Mouse (Mus musculus): ENCODE results near the gene Dpy30. TPM values are rescaled to one million over a fixed set of nuclear protein-coding genes. Genes with fewer than 3 reads are reported as not detected.
"Not testable (repeated sequence)": the region's sequence is repeated elsewhere in the genome, so short reads cannot be mapped to it uniquely, and the experiment has no call there.

The Dpy30 gene
- polyA plus RNA-seq, 1 experiment: 57.3 TPM

DNA sequence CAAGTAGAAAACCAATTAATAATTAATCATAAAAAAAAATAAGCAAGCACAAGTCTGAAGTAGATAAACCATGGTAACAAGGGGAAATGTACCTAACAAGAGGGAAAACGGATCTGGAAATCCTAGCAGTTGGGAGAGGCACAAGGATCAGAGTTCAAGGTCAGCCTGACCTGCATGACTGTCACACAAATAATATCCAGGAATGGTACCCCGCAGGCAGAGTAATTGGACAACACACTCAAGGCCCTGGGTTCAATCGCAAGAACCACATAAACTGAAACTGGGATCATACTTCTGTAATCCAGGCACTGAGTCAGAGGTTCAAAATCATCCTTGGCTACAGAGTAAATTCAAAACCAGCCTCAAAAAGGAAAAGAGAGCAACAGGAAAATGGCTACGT is 18.1 kb downstream of the Dpy30 start:
- H3K27ac ChIP-seq (ENCODE audit: insufficient read depth, low read depth, low read length): no peak overlapping the region
- H3K36me3 ChIP-seq (ENCODE audit: control insufficient read depth, insufficient read depth, low read length): no peaks in the 10 kb centered on the region; the same call in none of the 2 replicates
- DNase-seq: no peak
- TF ChIP-seq POLR2A (IDR thresholded peaks at IDR 0.05; ENCODE audit: low read depth, low read length) (no peak), CTCF (conservative IDR thresholded peaks at IDR 0.05; ENCODE audit: insufficient read depth, insufficient read length, low read depth, low read length) (no peak)
- 73% methylated on average over 4 of the region's 4 CpGs for WGBS
- no peak overlapping the region for H3K4me3 ChIP-seq (ENCODE audit: insufficient read depth, low read depth, low read length)
- no peaks in the 10 kb centered on the region for H3K4me1 ChIP-seq (ENCODE audit: control insufficient read depth, insufficient read depth, low read length)
- H3K27me3 ChIP-seq (replicated peaks; ENCODE audit: control insufficient read depth, insufficient read depth, low read length): no peaks in the 10 kb centered on the region

GRCm38 (mm10) chr17:74304060-74304459 is 19.7 kb downstream of the Dpy30 start:
- Histone ChIP-seq H3K27me3 (replicated peaks; ENCODE audit: control insufficient read depth, insufficient read depth, low read length) (no peaks in the 10 kb centered on the region), H3K4me1 (ENCODE audit: control insufficient read depth, insufficient read depth, low read length) (no peaks in the 10 kb centered on the region), H3K36me3 (ENCODE audit: control insufficient read depth, insufficient read depth, low read length) (no peaks in the 10 kb centered on the region; the same call in none of the 2 replicates), H3K4me3 (ENCODE audit: insufficient read depth, low read depth, low read length) (no peak overlapping the region), H3K27ac (ENCODE audit: insufficient read depth, low read depth, low read length) (no peak overlapping the region)
- TF ChIP-seq POLR2A (IDR thresholded peaks at IDR 0.05; ENCODE audit: low read depth, low read length) (no peak), CTCF (conservative IDR thresholded peaks at IDR 0.05; ENCODE audit: insufficient read depth, insufficient read length, low read depth, low read length) (no peak)
- WGBS: 92% methylated on average over 4 of the region's 4 CpGs
- no peak for DNase-seq

- no peak overlapping the region for H3K27ac ChIP-seq (ENCODE audit: insufficient read depth, low read depth, low read length)
- H3K27me3 ChIP-seq (replicated peaks; ENCODE audit: control insufficient read depth, insufficient read depth, low read length): no peaks in the 10 kb centered on the region
- H3K4me1 ChIP-seq (ENCODE audit: control insufficient read depth, insufficient read depth, low read length): no peaks in the 10 kb centered on the region
- H3K36me3 ChIP-seq (ENCODE audit: control insufficient read depth, insufficient read depth, low read length): no peaks in the 10 kb centered on the region; the same call in 1 of the 2 replicates
- no peak overlapping the region for H3K4me3 ChIP-seq (ENCODE audit: insufficient read depth, low read depth, low read length)
- DNase-seq: no peak
- WGBS: 93% methylated on average over 5 of the region's 5 CpGs
- no peak for TF ChIP-seq POLR2A (IDR thresholded peaks at IDR 0.05; ENCODE audit: low read depth, low read length)
- TF ChIP-seq CTCF (conservative IDR thresholded peaks at IDR 0.05; ENCODE audit: insufficient read depth, insufficient read length, low read depth, low read length): no peak
Measured at GRCm38 (mm10) chr17:74300089-74300488, 23.7 kb downstream of the Dpy30 start.

- H3K4me1 ChIP-seq (ENCODE audit: control insufficient read depth, insufficient read depth, low read length); H3K27me3 ChIP-seq (replicated peaks; ENCODE audit: control insufficient read depth, insufficient read depth, low read length); DNase-seq; H3K36me3 ChIP-seq (ENCODE audit: control insufficient read depth, insufficient read depth, low read length); H3K4me3 ChIP-seq (ENCODE audit: insufficient read depth, low read depth, low read length); H3K27ac ChIP-seq (ENCODE audit: insufficient read depth, low read depth, low read length): not testable (repeated sequence)
- 95% methylated on average over 5 of the region's 5 CpGs for WGBS
Measured at GRCm38 (mm10) chr17:74296991-74297390, 26.8 kb downstream of the Dpy30 start.

DNA sequence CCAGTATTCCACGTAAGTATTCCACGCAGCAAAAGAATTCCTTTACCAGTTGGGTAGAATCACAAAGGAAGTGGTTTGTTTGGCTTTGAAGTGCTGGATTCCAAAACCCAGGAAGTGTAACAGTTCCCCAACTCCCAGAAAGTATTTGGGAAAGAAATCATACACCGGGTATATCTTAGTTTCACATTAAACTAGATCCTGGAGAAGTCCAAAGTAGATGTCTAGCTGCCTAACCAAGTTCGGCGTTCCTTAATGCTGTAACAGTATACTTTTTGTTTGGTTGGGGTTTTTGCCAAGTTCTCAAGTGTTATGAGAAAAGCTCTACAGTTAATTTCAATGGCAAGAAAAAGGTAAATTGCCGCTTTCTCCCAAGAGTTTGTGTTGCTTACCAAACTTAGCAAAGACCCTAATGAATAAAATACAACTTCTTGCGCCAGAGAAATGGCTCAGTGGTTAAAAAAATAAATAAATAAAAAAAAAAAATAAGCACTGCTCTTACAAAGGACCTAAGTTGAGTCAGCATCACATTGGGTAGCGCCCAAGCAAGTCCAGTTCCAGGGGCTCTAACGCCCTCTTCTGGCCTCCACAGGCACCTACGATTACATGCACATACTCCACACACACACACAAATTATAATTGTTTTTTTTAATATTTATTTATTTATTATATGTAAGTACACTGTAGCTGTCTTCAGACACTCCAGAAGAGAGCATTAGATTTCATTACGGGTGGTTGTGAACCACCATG is 27.5 kb downstream of the Dpy30 start:
- DNase-seq: peak; percentile 43
- Histone ChIP-seq H3K36me3 (ENCODE audit: control insufficient read depth, insufficient read depth, low read length) (no peaks in the 10 kb centered on the region), H3K4me3 (ENCODE audit: insufficient read depth, low read depth, low read length) (peak overlapping the region; percentile 68), H3K27ac (ENCODE audit: insufficient read depth, low read depth, low read length) (peak overlapping the region; percentile 70), H3K4me1 (ENCODE audit: control insufficient read depth, insufficient read depth, low read length) (no peaks in the 10 kb centered on the region; the same call in 1 of the 2 replicates), H3K27me3 (replicated peaks; ENCODE audit: control insufficient read depth, insufficient read depth, low read length) (no peaks in the 10 kb centered on the region)
- TF ChIP-seq CTCF (conservative IDR thresholded peaks at IDR 0.05; ENCODE audit: insufficient read depth, insufficient read length, low read depth, low read length) (peak; percentile 49), POLR2A (IDR thresholded peaks at IDR 0.05; ENCODE audit: low read depth, low read length) (no peak)
- 34% methylated on average over 11 of the region's 11 CpGs for WGBS

DNA sequence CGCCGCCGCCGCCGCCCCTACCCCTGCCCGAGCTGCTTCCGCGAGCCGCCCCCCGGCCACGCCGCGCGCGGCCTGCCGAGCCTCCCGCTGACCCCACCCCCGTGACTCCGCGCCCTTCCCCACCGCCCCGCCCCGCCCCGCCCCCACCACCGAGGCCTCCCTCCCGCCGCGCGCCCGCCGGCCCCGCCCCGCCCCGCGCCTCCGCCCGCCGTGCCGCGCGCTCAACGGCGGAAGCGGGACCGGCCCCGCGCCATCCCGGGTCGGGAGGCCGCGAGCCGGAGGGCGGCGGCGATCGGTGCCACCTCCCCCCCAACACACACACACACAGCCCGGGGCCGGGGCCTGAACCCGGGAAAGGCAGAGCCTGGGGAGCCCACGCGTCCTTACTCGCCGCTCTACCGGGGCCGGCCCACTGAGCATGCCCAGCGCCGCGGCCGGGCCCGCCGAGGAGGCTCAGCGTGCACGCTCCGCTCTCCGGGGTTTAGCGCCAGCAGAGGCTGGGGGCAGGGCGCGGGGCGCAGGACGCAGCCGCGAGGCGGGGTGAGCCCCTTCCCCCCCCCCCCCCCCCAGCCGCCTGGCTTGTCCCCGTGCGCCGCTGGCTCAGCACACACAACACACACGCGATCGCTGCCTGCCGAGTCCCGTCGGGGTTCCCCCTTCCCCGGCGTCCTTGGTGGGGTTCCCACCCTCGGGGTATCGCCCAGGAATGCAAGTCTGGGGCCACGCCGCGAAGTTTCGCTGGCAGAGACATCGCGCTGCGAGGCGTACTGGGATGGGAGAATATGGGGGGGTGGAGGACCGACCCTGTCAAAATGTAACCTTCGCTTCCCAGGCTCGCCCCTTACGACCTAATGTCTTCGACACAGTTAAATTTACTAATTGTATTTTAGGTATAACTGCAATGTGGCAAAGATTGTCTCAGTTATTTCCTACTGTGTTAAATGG is 28.4 kb downstream of the Dpy30 start, which contains the start of gene Memo1:
Memo1 (minus strand) TSS at position 496 of the 945 bp plus-strand sequence.
- H3K36me3 ChIP-seq (ENCODE audit: control insufficient read depth, insufficient read depth, low read length): no peaks in the 10 kb centered on the region
- peak within 1 kb of the TSS; percentile 96 for H3K27ac ChIP-seq (ENCODE audit: insufficient read depth, low read depth, low read length)
- peak; percentile 87 for DNase-seq
- no peaks in the 10 kb centered on the region; the same call in 1 of the 2 replicates for H3K4me1 ChIP-seq (ENCODE audit: control insufficient read depth, insufficient read depth, low read length)
- no peak for TF ChIP-seq CTCF (conservative IDR thresholded peaks at IDR 0.05; ENCODE audit: insufficient read depth, insufficient read length, low read depth, low read length)
- no peak for TF ChIP-seq POLR2A (IDR thresholded peaks at IDR 0.05; ENCODE audit: low read depth, low read length)
- under 1% methylated on average over 85 of the region's 110 CpGs for WGBS
- H3K4me3 ChIP-seq (ENCODE audit: insufficient read depth, low read depth, low read length): peak within 1 kb of the TSS; percentile 68
- no peaks in the 10 kb centered on the region for H3K27me3 ChIP-seq (replicated peaks; ENCODE audit: control insufficient read depth, insufficient read depth, low read length)
